Mouse (Mus musculus) kidney, embryonic 14.5 days (tissue): ENCODE results near the gene Gng12. TPM values are rescaled to one million over a fixed set of nuclear protein-coding genes. Genes with fewer than 3 reads are reported as not detected.

ENCODE experiments used
- ATAC-seq: fragments of 200-750 bp; cut with Nextera tagmentation; 2 replicates; pipeline ENCODE4 v1.8.0; 2017; ENCODE audit warnings: moderate number of reproducible peaks, mild to moderate bottlenecking, moderate TSS enrichment, moderate library complexity; ENCODE audit not compliant: low FRiP score, low TSS enrichment
- H3K27ac ChIP-seq: fragments of 300-500 bp; sonication (generic); 2 replicates; pipeline ENCODE4 v1.5.1; 2014; ENCODE audit warnings: low read depth, mild to moderate bottlenecking, low read length, moderate library complexity, mixed read lengths
- H3K27me3 ChIP-seq: fragments of 300-500 bp; sonication (generic); 2 replicates; pipeline ENCODE4 v1.6.1; 2014; ENCODE audit warnings: mild to moderate bottlenecking, low read length; ENCODE audit not compliant: control insufficient read depth, insufficient read depth
- H3K36me3 ChIP-seq: fragments of 300-500 bp; sonication (generic); 2 replicates; pipeline ENCODE4 v1.6.1; 2014; ENCODE audit warnings: low read length, mixed read lengths; ENCODE audit not compliant: control insufficient read depth, insufficient read depth
- H3K4me1 ChIP-seq: fragments of 300-500 bp; sonication (generic); 2 replicates; pipeline ENCODE4 v1.6.1; 2014; ENCODE audit warnings: low read length, mixed read lengths; ENCODE audit not compliant: control insufficient read depth, insufficient read depth
- H3K4me2 ChIP-seq: fragments of 300-500 bp; sonication (generic); replicated peaks from 2 replicates; pipeline ENCODE4 v1.6.1; 2014; ENCODE audit warnings: low read depth, mild to moderate bottlenecking, low read length
- H3K4me3 ChIP-seq: fragments of 300-500 bp; sonication (generic); 2 replicates; pipeline ENCODE4 v1.5.1; 2014; ENCODE audit warnings: mild to moderate bottlenecking, low read length
- H3K9ac ChIP-seq: fragments of 300-500 bp; sonication (generic); 2 replicates; pipeline ENCODE4 v1.6.1; 2014; ENCODE audit warnings: low read depth, mild to moderate bottlenecking, low read length, moderate library complexity
- H3K9me3 ChIP-seq: fragments of 300-500 bp; sonication (generic); 2 replicates; pipeline ENCODE4 v1.6.1; 2016; ENCODE audit warnings: low read length; ENCODE audit not compliant: control insufficient read depth
- WGBS: fragments of 180-500 bp; shearing (Covaris S2); extraction: QIAGEN DNeasy Blood & Tissue Kit; methylation state at CpG from one replicate; pipeline ENCODE4 v1.1.7; 2014; 5-methylcytosine and 5-hydroxymethylcytosine counted together
- polyA plus RNA-seq: library from polyadenylated mRNA; unstranded; fragments of >200 nt; fragmentation: Nextera tagmentation; extraction: Ambion mirVana; gene quantifications from 2 replicates; pipeline ENCODE4 v1.2.1, GENCODE M21; 2014

Gng12 gene
- polyA plus RNA-seq, 1 experiment from 2014 or later, result 108 TPM

DNA sequence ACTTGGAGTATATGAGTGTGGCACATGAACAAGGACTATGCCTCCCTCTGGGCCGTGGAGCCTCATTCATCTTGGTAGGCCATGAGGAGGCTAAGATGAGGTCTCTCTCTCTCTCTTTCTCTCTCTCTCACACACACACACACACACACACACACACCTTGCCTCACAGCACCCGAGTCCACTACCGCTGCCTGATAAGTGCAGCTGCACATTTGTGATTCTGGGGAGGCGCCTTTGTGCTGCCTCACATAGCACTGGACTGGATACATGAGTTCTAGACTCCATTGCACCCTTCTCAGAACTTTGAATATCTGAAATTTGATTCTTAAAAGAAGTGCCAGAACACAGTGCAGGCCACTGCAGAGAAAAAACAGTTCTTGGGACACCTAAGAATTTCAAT, 79.3 kb downstream of the Gng12 start:
- Histone ChIP-seq H3K4me3 (no peak overlapping the region), H3K4me1 (0 out of 2 replicates have a peak, but pooled peaks cover 10% of the 10 kb centered on the region), H3K4me2 (no peak overlapping the region), H3K9ac (no peak overlapping the region), H3K27me3 (no peaks in the 10 kb centered on the region), H3K27ac (no peak overlapping the region), H3K36me3 (no peaks in the 10 kb centered on the region), H3K9me3 (no peaks in the 10 kb centered on the region)
- no peak for ATAC-seq
- 94% methylated on average over 4 of the region's 4 CpGs for WGBS

DNA sequence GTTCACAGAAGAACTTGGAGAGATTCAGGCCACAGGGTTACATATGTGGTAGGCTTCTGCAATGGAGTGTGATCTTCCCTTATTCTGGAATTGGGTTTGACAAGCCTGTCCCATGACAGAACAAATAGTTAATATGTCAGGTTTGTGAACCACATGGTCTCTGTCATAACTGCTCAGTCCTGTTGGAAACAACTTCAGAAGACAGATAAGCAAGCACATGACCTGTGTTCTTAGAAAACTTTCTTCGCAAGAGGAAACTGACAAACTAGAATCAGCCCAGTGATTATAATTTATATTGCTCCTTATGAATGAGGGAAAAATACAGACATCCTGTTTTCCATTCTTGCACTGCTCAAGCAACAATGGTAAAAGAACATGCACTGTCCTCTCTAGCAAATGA, 83.0 kb downstream of the Gng12 start:
- Histone ChIP-seq H3K4me3 (no peak overlapping the region), H3K9ac (no peak overlapping the region), H3K4me1 (0 out of 2 replicates have a peak, but pooled peaks cover 3% of the 10 kb centered on the region), H3K9me3 (no peaks in the 10 kb centered on the region), H3K36me3 (no peaks in the 10 kb centered on the region), H3K4me2 (no peak overlapping the region), H3K27ac (no peak overlapping the region), H3K27me3 (no peaks in the 10 kb centered on the region)
- ATAC-seq, result no peak
- WGBS, result 72% methylated on average over 1 of the region's 1 CpGs

DNA sequence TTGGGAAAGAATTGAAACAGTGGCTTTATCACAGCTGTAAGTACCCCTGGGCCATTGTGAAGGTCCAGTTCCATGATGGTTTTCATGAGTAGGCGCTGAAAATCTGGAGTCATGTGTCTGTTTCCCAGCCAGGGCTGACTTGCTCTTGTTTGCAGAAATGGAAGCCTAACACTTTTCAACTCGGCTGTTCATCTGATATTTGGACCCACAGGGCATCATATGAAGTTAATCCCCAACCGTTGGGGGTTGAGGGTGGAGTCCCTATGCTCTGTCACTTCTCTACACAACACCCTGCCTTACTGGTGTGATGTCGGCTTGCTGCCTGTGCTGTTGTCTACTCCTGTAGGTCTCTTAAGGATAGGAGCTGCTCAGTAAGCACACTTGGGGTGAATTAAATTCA, 83.8 kb downstream of the Gng12 start:
- no peaks in the 10 kb centered on the region for H3K27me3 ChIP-seq
- H3K27ac ChIP-seq, result no peak overlapping the region
- 86% methylated on average over 4 of the region's 4 CpGs for WGBS
- 0 out of 2 replicates have a peak, but pooled peaks cover 3% of the 10 kb centered on the region for H3K4me1 ChIP-seq
- no peak for ATAC-seq
- H3K4me2 ChIP-seq, result no peak overlapping the region
- H3K36me3 ChIP-seq, result no peaks in the 10 kb centered on the region
- no peaks in the 10 kb centered on the region for H3K9me3 ChIP-seq
- no peak overlapping the region for H3K4me3 ChIP-seq
- H3K9ac ChIP-seq, result no peak overlapping the region

DNA sequence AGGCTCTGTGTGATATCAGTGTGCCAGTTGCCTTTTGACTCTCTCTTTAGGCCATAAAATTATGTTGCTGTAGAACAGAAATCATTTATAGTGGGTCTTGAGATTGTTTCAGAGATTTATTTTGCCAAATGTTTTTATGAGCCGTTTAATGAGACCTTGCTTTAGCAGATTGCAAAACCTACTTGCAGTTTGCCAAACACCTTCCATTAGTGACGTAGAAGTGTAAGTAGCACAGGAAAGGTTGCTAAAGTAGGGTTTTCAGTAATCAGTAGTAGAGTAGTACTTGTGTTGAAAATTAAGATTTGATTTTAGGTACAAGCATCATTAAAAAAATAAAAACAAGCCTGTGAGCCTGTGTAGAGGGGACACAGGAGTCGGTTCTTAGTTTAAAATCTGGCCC, 85.2 kb downstream of the Gng12 start:
- H3K9ac ChIP-seq, result no peak overlapping the region
- H3K4me2 ChIP-seq, result no peak overlapping the region
- H3K27ac ChIP-seq, result no peak overlapping the region
- H3K9me3 ChIP-seq, result no peaks in the 10 kb centered on the region
- no peak for ATAC-seq
- H3K4me1 ChIP-seq, result 0 out of 2 replicates have a peak, but pooled peaks cover 3% of the 10 kb centered on the region
- H3K36me3 ChIP-seq, result no peaks in the 10 kb centered on the region
- H3K27me3 ChIP-seq, result no peaks in the 10 kb centered on the region
- 82% methylated on average over 3 of the region's 3 CpGs for WGBS
- no peak overlapping the region for H3K4me3 ChIP-seq

DNA sequence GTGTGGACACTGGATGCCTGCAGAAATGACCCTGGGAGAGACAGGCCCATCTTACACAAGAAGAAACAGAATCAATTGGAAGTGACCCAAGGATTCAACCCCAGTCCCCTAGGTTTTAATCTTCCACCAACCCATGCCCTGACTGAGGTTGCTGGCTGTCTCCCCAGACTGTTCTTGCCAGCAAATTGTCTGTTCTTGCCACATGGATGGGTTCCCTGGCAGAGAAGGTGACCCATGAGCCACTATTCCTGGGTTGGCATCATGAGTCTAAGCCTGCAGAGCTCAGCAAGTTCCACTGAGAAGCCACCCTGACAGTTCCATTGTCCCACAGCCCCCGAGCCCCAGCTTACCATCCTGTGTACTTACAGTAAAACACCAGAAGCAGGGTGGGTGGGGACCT, 85.7 kb downstream of the Gng12 start:
- Histone ChIP-seq H3K9me3 (no peaks in the 10 kb centered on the region), H3K4me1 (0 out of 2 replicates have a peak, but pooled peaks cover 3% of the 10 kb centered on the region), H3K36me3 (no peaks in the 10 kb centered on the region), H3K4me2 (no peak overlapping the region), H3K9ac (no peak overlapping the region), H3K27me3 (no peaks in the 10 kb centered on the region), H3K27ac (no peak overlapping the region), H3K4me3 (no peak overlapping the region)
- ATAC-seq, result no peak
- WGBS, result 81% methylated on average over 1 of the region's 1 CpGs

DNA sequence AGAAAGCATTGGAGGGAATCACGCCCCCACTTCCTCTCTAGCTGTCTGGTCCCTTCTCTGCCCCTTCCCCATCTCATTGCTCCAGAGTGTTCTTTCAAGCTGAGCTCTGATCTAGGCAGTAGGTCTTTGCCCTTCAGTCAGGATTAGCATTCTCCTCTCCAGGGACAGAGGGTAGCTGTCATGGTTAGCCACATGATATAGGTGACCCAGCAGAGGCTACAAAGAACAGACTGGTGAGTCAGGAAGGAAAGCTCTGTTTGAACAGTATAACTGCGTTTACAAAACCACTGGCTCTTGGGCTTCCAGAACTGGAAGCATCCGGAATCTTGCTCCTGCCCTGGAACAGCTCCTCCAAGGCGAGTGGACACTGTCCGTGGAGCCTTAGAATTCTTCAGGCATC, 87.9 kb downstream of the Gng12 start:
- no peaks in the 10 kb centered on the region for H3K9me3 ChIP-seq
- no peak overlapping the region for H3K4me2 ChIP-seq
- H3K9ac ChIP-seq, result no peak overlapping the region
- no peak overlapping the region for H3K4me3 ChIP-seq
- 0 out of 2 replicates have a peak, but pooled peaks cover under 1% of the 10 kb centered on the region for H3K4me1 ChIP-seq
- ATAC-seq, result no peak
- H3K27me3 ChIP-seq, result no peaks in the 10 kb centered on the region
- H3K27ac ChIP-seq, result no peak overlapping the region
- WGBS, result 87% methylated on average over 5 of the region's 5 CpGs
- no peaks in the 10 kb centered on the region for H3K36me3 ChIP-seq

DNA sequence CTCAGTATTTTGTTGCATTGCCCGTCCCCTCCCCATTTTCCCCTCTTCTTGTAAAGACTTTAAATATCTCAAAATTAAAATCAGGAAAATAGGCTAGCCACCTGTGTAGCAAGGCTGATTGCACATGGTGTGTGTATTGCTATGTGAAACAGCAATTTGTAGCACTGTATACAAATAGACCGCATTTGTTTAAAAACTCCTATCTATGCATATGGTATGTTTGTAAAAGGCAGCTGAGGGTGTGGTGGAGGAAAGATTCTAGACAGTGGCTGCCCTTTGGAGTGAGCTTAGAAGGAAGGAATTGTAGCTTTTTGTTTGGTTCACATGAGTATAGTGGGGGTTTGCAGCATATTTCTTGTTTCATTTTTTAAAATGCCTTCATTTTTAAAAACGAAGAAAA, 88.5 kb downstream of the Gng12 start:
- no peak overlapping the region for H3K9ac ChIP-seq
- WGBS, result 89% methylated on average over 3 of the region's 3 CpGs

DNA sequence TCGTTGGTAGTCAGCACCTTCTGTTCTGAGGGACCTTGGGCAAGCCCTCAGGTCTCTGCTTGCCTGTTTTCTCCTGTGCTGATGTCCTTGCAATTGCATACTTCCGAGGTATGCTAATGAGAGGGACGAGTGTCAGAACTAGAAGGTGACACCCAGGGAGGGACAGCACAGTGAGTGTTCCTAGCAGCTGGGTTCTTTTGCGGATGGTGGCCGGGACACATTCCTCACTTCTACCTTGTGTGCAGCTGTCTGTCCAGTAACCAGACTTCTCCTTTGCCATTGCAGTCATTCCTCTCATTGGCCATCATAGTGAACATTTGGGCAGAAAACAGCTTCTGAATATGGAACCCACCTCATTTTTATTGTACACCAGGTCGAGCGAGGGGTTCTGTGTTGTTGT, 89.3 kb downstream of the Gng12 start:
- Histone ChIP-seq H3K9ac (no peak overlapping the region), H3K27ac (no peak overlapping the region), H3K4me2 (no peak overlapping the region), H3K4me1 (no peaks in the 10 kb centered on the region), H3K9me3 (no peaks in the 10 kb centered on the region), H3K27me3 (no peaks in the 10 kb centered on the region), H3K4me3 (no peak overlapping the region), H3K36me3 (no peaks in the 10 kb centered on the region)
- WGBS, result 68% methylated on average over 7 of the region's 7 CpGs
- ATAC-seq, result no peak

More for the DNA sequence above, 88.5 kb downstream of the Gng12 start:
- Histone ChIP-seq H3K4me2 (no peak overlapping the region), H3K4me1 (no peaks in the 10 kb centered on the region), H3K27me3 (no peaks in the 10 kb centered on the region), H3K4me3 (no peak overlapping the region), H3K36me3 (no peaks in the 10 kb centered on the region), H3K9me3 (no peaks in the 10 kb centered on the region), H3K27ac (no peak overlapping the region)
- ATAC-seq, result no peak

DNA sequence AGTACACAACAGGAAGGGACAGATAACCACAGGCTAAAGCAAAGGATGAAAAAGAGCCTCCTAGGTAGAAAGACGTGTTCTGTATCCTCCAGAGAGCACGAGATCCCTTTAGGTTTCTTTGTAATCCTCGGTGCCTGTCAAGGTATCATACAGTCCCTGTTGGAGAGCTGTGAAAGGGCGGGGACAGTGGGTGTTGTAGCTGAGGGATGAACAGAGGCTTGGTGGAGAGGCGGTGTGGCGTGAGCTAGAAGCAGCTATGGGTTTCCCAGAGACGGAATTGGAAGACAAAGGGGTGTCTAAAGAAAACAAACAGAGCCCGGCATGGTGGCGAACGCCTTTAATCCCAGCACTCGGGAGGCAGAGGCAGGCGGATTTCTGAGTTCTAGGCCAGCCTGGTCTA, 89.9 kb downstream of the Gng12 start:
- no peak overlapping the region for H3K27ac ChIP-seq
- WGBS, result 83% methylated on average over 12 of the region's 12 CpGs
- no peak overlapping the region for H3K9ac ChIP-seq
- no peaks in the 10 kb centered on the region for H3K27me3 ChIP-seq
- no peak for ATAC-seq
- H3K36me3 ChIP-seq, result no peaks in the 10 kb centered on the region
- H3K9me3 ChIP-seq, result no peaks in the 10 kb centered on the region
- H3K4me3 ChIP-seq, result no peak overlapping the region
- no peaks in the 10 kb centered on the region for H3K4me1 ChIP-seq
- H3K4me2 ChIP-seq, result no peak overlapping the region
